Mouse (Mus musculus) CH12.LX (cell line): ENCODE results near the gene Sh3bgrl2. TPM values are rescaled to one million over a fixed set of nuclear protein-coding genes. Genes with fewer than 3 reads are reported as not detected.

ENCODE experiments used
- DNase-seq: peaks from one replicate; pipeline ENCODE4 v3.0.0-alpha.2; 2013; ENCODE audit errors: extremely low read depth
- H3K27ac ChIP-seq: 2 replicates; pipeline ENCODE4 v1.5.1; 2012; ENCODE audit warnings: low read depth, mild to moderate bottlenecking, control low read depth, moderate library complexity; ENCODE audit not compliant: insufficient read depth
- H3K27me3 ChIP-seq: replicated peaks from 2 replicates; pipeline ENCODE3; 2012; ENCODE audit warnings: inconsistent platforms
- H3K36me3 ChIP-seq, 2 experiments: replicated peaks in 1 of 2; 2 replicates each; pipeline versions ENCODE3 to v1.6.1; 2012; ENCODE audit warnings: inconsistent platforms in 1 of 2, low read length in 1 of 2, mild to moderate bottlenecking in 1 of 2, mixed read lengths in 1 of 2, moderate library complexity in 1 of 2; ENCODE audit not compliant: control insufficient read depth in 1 of 2, insufficient read depth in 1 of 2
- H3K4me1 ChIP-seq, 2 experiments: 2 replicates each; pipeline ENCODE4 v1.6.1; 2012; ENCODE audit warnings: inconsistent platforms in 1 of 2, moderate library complexity in 1 of 2; ENCODE audit not compliant: insufficient read depth in 2 of 2, control insufficient read depth in 1 of 2
- H3K4me2 ChIP-seq: 2 replicates; pipeline ENCODE4 v1.6.1; 2012; ENCODE audit warnings: low read depth, mild to moderate bottlenecking, control low read depth; ENCODE audit not compliant: poor library complexity, insufficient read depth, severe bottlenecking
- H3K4me3 ChIP-seq, 3 experiments: fragments of 150-350 bp in 1 of 3; sonication (generic) in 1 of 3; replicated peaks in 1 of 3; 2 replicates each; pipeline versions ENCODE3 to v1.5.1; 2011 to 2012; ENCODE audit warnings: low read depth in 2 of 3, low read length in 2 of 3, mild to moderate bottlenecking in 2 of 3, moderate library complexity in 2 of 3, control low read depth in 1 of 3, improper control_type of control experiment in 1 of 3, inconsistent platforms in 1 of 3, mixed read lengths in 1 of 3; ENCODE audit not compliant: poor library complexity in 1 of 3
- H3K79me2 ChIP-seq: replicated peaks from 2 replicates; pipeline ENCODE4 v1.6.1; 2012; ENCODE audit warnings: mild to moderate bottlenecking, moderate library complexity; ENCODE audit not compliant: control insufficient read depth, poor library complexity, insufficient read depth, severe bottlenecking; ENCODE audit errors: extremely low read depth
- H3K9ac ChIP-seq: 2 replicates; pipeline ENCODE4 v1.6.1; 2012; ENCODE audit warnings: low read depth, mild to moderate bottlenecking, control low read depth, moderate library complexity; ENCODE audit not compliant: insufficient read depth
- H3K9me3 ChIP-seq: replicated peaks from 2 replicates; pipeline ENCODE3; 2012; ENCODE audit warnings: low read length, inconsistent platforms, mixed read lengths
- CHD2 ChIP-seq: IDR thresholded peaks from 2 replicates; pipeline ENCODE4 v1.6.1; 2011; ENCODE audit warnings: low read length, improper control_type of control experiment
- CTCF ChIP-seq, 2 experiments: IDR thresholded peaks in 1 of 2; conservative IDR thresholded peaks in 1 of 2; 2 replicates each; pipeline ENCODE4 v1.5.1; 2011 to 2012; ENCODE audit warnings: low read depth in 2 of 2, low read length in 2 of 2, improper control_type of control experiment in 1 of 2, inconsistent platforms in 1 of 2, mild to moderate bottlenecking in 1 of 2, moderate library complexity in 1 of 2
- E2F4 ChIP-seq: IDR thresholded peaks from 2 replicates; pipeline ENCODE4 v1.6.1; 2011; ENCODE audit warnings: low read depth, low read length, improper control_type of control experiment; ENCODE audit not compliant: insufficient replicate concordance
- ELF1 ChIP-seq: IDR thresholded peaks from 2 replicates; pipeline ENCODE4 v1.6.1; 2014; ENCODE audit warnings: low read depth, mild to moderate bottlenecking, inconsistent platforms, low read length, improper control_type of control experiment
- ETS1 ChIP-seq: conservative IDR thresholded peaks from 2 replicates; pipeline ENCODE4 v1.6.1; 2012; ENCODE audit warnings: low read depth, mild to moderate bottlenecking, inconsistent platforms, low read length, improper control_type of control experiment, moderate library complexity
- HCFC1 ChIP-seq: IDR thresholded peaks from 2 replicates; pipeline ENCODE4 v1.6.1; 2012; ENCODE audit warnings: low read depth, mild to moderate bottlenecking, inconsistent platforms, low read length, improper control_type of control experiment
- JUN ChIP-seq: IDR thresholded peaks from 2 replicates; pipeline ENCODE4 v1.6.1; 2011; ENCODE audit warnings: low read depth, mild to moderate bottlenecking, low read length, improper control_type of control experiment, moderate library complexity; ENCODE audit not compliant: insufficient read depth
- KAT2A ChIP-seq: IDR thresholded peaks from 2 replicates; pipeline ENCODE4 v1.6.1; 2012; ENCODE audit warnings: low read length, improper control_type of control experiment, inconsistent platforms; ENCODE audit not compliant: insufficient replicate concordance
- MAFK ChIP-seq: IDR thresholded peaks from 2 replicates; pipeline ENCODE4 v1.6.1; 2011; ENCODE audit warnings: low read length, improper control_type of control experiment; ENCODE audit not compliant: insufficient replicate concordance
- MAZ ChIP-seq: IDR thresholded peaks from 2 replicates; pipeline ENCODE4 v1.6.1; 2012; ENCODE audit warnings: low read depth, mild to moderate bottlenecking, inconsistent platforms, low read length, improper control_type of control experiment, moderate library complexity
- MEF2A ChIP-seq: IDR thresholded peaks from 2 replicates; pipeline ENCODE4 v1.6.1; 2014; ENCODE audit warnings: low read depth, mild to moderate bottlenecking, inconsistent platforms, low read length, improper control_type of control experiment, borderline replicate concordance
- MXI1 ChIP-seq: IDR thresholded peaks from 2 replicates; pipeline ENCODE4 v1.6.1; 2011; ENCODE audit warnings: mild to moderate bottlenecking, low read depth, low read length, improper control_type of control experiment
- NELFE ChIP-seq: IDR thresholded peaks from 2 replicates; pipeline ENCODE4 v1.6.1; 2011; ENCODE audit warnings: low read depth, low read length, improper control_type of control experiment
- NRF1 ChIP-seq: IDR thresholded peaks from 2 replicates; pipeline ENCODE4 v1.6.1; 2014; ENCODE audit warnings: low read depth, mild to moderate bottlenecking, inconsistent platforms, low read length, improper control_type of control experiment, moderate library complexity
- PAX5 ChIP-seq: IDR thresholded peaks from 2 replicates; pipeline ENCODE4 v1.6.1; 2012; ENCODE audit warnings: low read length, inconsistent platforms, mixed read lengths
- POLR2A ChIP-seq: IDR thresholded peaks from 2 replicates; pipeline ENCODE4 v1.6.1; 2011; ENCODE audit warnings: low read depth, mild to moderate bottlenecking, improper control_type of control experiment, low read length
- POLR2AphosphoS2 ChIP-seq: IDR thresholded peaks from 2 replicates; pipeline ENCODE4 v1.6.1; 2011; ENCODE audit warnings: low read depth, low read length, improper control_type of control experiment
- SIN3A ChIP-seq: IDR thresholded peaks from 2 replicates; pipeline ENCODE4 v1.6.1; 2012; ENCODE audit warnings: low read length, improper control_type of control experiment, inconsistent platforms
- SMC3 ChIP-seq: IDR thresholded peaks from 2 replicates; pipeline ENCODE4 v1.6.1; 2011; ENCODE audit warnings: low read depth, low read length, improper control_type of control experiment
- TBP ChIP-seq: conservative IDR thresholded peaks from 2 replicates; pipeline ENCODE4 v1.6.1; 2011; ENCODE audit warnings: low read depth, low read length, improper control_type of control experiment
- TCF12 ChIP-seq: IDR thresholded peaks from 2 replicates; pipeline ENCODE4 v1.6.1; 2014; ENCODE audit warnings: low read depth, mild to moderate bottlenecking, inconsistent platforms, low read length, improper control_type of control experiment
- UBTF ChIP-seq: IDR thresholded peaks from 2 replicates; pipeline ENCODE4 v1.6.1; 2012; ENCODE audit warnings: low read depth, mild to moderate bottlenecking, inconsistent platforms, low read length, improper control_type of control experiment, moderate library complexity
- USF2 ChIP-seq: conservative IDR thresholded peaks from 2 replicates; pipeline ENCODE4 v1.6.1; 2011; ENCODE audit warnings: low read depth, low read length, improper control_type of control experiment
- ZKSCAN1 ChIP-seq: IDR thresholded peaks from 2 replicates; pipeline ENCODE4 v1.6.1; 2012; ENCODE audit warnings: low read depth, inconsistent platforms, low read length, improper control_type of control experiment, borderline replicate concordance
- ZNF384 ChIP-seq: IDR thresholded peaks from 2 replicates; pipeline ENCODE4 v1.6.1; 2012; ENCODE audit warnings: low read depth, low read length, improper control_type of control experiment, inconsistent platforms
- dilution Hi-C: fragments of 300-500 bp; cut with MboI; formaldehyde crosslinking; loops from 2 replicates; pipeline ENCODE4 v1.14.3; 2020; ENCODE audit warnings: low sequenced_read_pairs; ENCODE audit not compliant: extremely low pct_unique_long_range_greater_than_20kb, extremely low pct_ligation_motif_present
- in situ Hi-C: fragments of 300-500 bp; cut with MboI; formaldehyde crosslinking; loops from 3 replicates; pipeline ENCODE4 v1.14.3; 2019; ENCODE audit warnings: low sequenced_read_pairs, low pct_ligation_motif_present, low pct_unique_long_range_greater_than_20kb, mixed read lengths
- polyA plus RNA-seq: library from polyadenylated mRNA; unstranded; fragments of >175 nt; gene quantifications from 2 replicates; pipeline ENCODE4 v1.2.1, GENCODE M21; 2012; ENCODE audit warnings: low read depth; ENCODE audit not compliant: insufficient read length
- total RNA-seq, 2 experiments: library from RNA; depleted of rRNA; stranded (reverse); fragments of 300-350 nt in 1 of 2; fragments of >200 nt in 1 of 2; gene quantifications; 2 replicates each; pipeline ENCODE4 v1.2.3; 2012 to 2014

Gene Sh3bgrl2
- total and polyA plus RNA-seq, 3 experiments = 0.04 to 0.27 (median 0.11) TPM

- no peak overlapping the region for H3K4me2 ChIP-seq
- DNase-seq = no peak
- in situ Hi-C loops (no loop called here), dilution Hi-C loops (no loop called here)
- H3K27ac ChIP-seq = no peak overlapping the region
- H3K27me3 ChIP-seq = no peaks in the 10 kb centered on the region
- H3K36me3 ChIP-seq = no peaks in the 10 kb centered on the region
- H3K9ac ChIP-seq = no peak overlapping the region
- TF ChIP-seq E2F4 (no peak), JUN (no peak), SMC3 (no peak), KAT2A (no peak), TCF12 (no peak), MXI1 (no peak), SIN3A (no peak), ZKSCAN1 (no peak), NELFE (no peak), ETS1 (no peak), POLR2AphosphoS2 (no peak), USF2 (no peak), MAFK (no peak), UBTF (no peak)
- 0 out of 4 replicates have a peak, but pooled peaks cover 0 to 2% of the 10 kb centered on the region in 2 experiments for H3K4me1 ChIP-seq
- no peaks in the 10 kb centered on the region for H3K9me3 ChIP-seq
- H3K79me2 ChIP-seq = no peaks in the 10 kb centered on the region
- H3K4me3 ChIP-seq = no peak overlapping the region
These were observed 41.7 kb downstream of the Sh3bgrl2 start for GRCm38 (mm10) chr9:83589680-83590467.

GRCm38 (mm10) chr9:83591848-83592456 lies 43.8 kb downstream of the Sh3bgrl2 start:
- dilution Hi-C loops (no loop called here), in situ Hi-C loops (no loop called here)
- no peaks in the 10 kb centered on the region for H3K27me3 ChIP-seq
- H3K9ac ChIP-seq = no peak overlapping the region
- H3K79me2 ChIP-seq = no peaks in the 10 kb centered on the region
- no peaks in the 10 kb centered on the region for H3K9me3 ChIP-seq
- H3K4me1 ChIP-seq = peaks cover 5 to 10% of the 10 kb centered on the region in 2 experiments
- H3K27ac ChIP-seq = no peak overlapping the region
- TF ChIP-seq ELF1 (no peak), JUN (no peak), CHD2 (no peak), MAZ (no peak), PAX5 (no peak), ETS1 (no peak), SIN3A (no peak), MEF2A (no peak), E2F4 (no peak), NRF1 (no peak), KAT2A (no peak), ZNF384 (no peak), NELFE (no peak), TBP (no peak), CTCF (conservative IDR thresholded peaks at IDR 0.05 in 1 of 2, IDR thresholded peaks at IDR 0.05 in 1 of 2; ENCODE audit: low read depth in 2 of 2, low read length in 2 of 2) (no peak), TCF12 (no peak), HCFC1 (no peak), POLR2A (no peak), MXI1 (no peak), USF2 (no peak)
- DNase-seq = no peak
- H3K4me2 ChIP-seq = no peak overlapping the region
- H3K36me3 ChIP-seq = no peaks in the 10 kb centered on the region
- H3K4me3 ChIP-seq = no peak overlapping the region
